ENCODE assay signal across 13 mouse cellular contexts in genomic region chr8:119788607-119789381, GRCm38 (mm10). TPM values are rescaled to one million over a fixed set of nuclear protein-coding genes. Genes with fewer than 3 reads are reported as not detected.
DNase-seq lines count a peak whose midpoint lies in the region; ATAC-seq and TF ChIP-seq lines count a peak whose summit lies in the region.
"Had no signal": no experiment of that assay in that cellular context is flagged by ENCODE, and none has a peak within 500 bp of the region (broad histone marks: within the 10 kb centered on the region; RNA-seq: fewer than 3 reads in every experiment).

No protein-coding gene starts in this region.

- no peak overlapping the region for H3K4me2 ChIP-seq in hindbrain, embryonic 11.5 days (replicated peaks; ENCODE audit: low read depth, low read length)
- H3K4me2 ChIP-seq: heart, embryonic 13.5 days; lung, embryonic 15.5 days had no signal

- no peak for ATAC-seq in hindbrain, embryonic 11.5 days (ENCODE audit: low FRiP score)

- TF ChIP-seq CTCF in thymus, adult 2 months (IDR thresholded peaks at IDR 0.05; ENCODE audit: borderline replicate concordance, control insufficient read depth, extremely low read depth, insufficient read depth, low read length, poor library complexity): no peak

- peaks cover 100% of the 10 kb centered on the region for H3K4me1 ChIP-seq in hindbrain, embryonic 10.5 days (replicated peaks)
- peaks cover 23% of the 10 kb centered on the region for H3K4me1 ChIP-seq in hindbrain, embryonic 11.5 days (replicated peaks; ENCODE audit: control insufficient read depth, insufficient read depth, low read length)
- peaks cover 67% of the 10 kb centered on the region for H3K4me1 ChIP-seq in thymus, adult 2 months (replicated peaks; ENCODE audit: control insufficient read depth, insufficient read depth, low read length)

- H3K9ac ChIP-seq in hindbrain, embryonic 11.5 days (ENCODE audit: low read depth, low read length): no peak overlapping the region
- H3K9ac ChIP-seq: heart, embryonic 13.5 days; lung, embryonic 15.5 days had no signal

- H3K4me3 ChIP-seq in hindbrain, embryonic 10.5 days: 0 out of 2 replicates have a peak overlapping the region, but pooled peaks have one; percentile 9
- no peak overlapping the region for H3K4me3 ChIP-seq in hindbrain, embryonic 11.5 days (ENCODE audit: low read depth, low read length)
- H3K4me3 ChIP-seq in thymus, adult 2 months (ENCODE audit: control insufficient read depth, insufficient read depth, low read length): no peak overlapping the region
- H3K4me3 ChIP-seq: heart, embryonic 13.5 days; lung, embryonic 15.5 days had no signal

- H3K36me3 ChIP-seq in hindbrain, embryonic 10.5 days: no peaks in the 10 kb centered on the region
- H3K36me3 ChIP-seq in hindbrain, embryonic 11.5 days (ENCODE audit: control insufficient read depth, insufficient read depth, low read length): no peaks in the 10 kb centered on the region
- H3K36me3 ChIP-seq in thymus, adult 2 months (ENCODE audit: control insufficient read depth, insufficient read depth, low read length): no peaks in the 10 kb centered on the region
- H3K36me3 ChIP-seq: heart, embryonic 13.5 days; lung, embryonic 15.5 days had no signal

- H3K27me3 ChIP-seq in hindbrain, embryonic 10.5 days (ENCODE audit: insufficient read depth, poor library complexity, severe bottlenecking): 0 out of 2 replicates have a peak, but pooled peaks cover 4% of the 10 kb centered on the region
- H3K27me3 ChIP-seq in hindbrain, embryonic 11.5 days (ENCODE audit: control insufficient read depth, insufficient read depth, low read length): no peaks in the 10 kb centered on the region; the same call in 1 of the 2 replicates
- H3K27me3 ChIP-seq in thymus, adult 2 months (ENCODE audit: control insufficient read depth, insufficient read depth, low read length): no peaks in the 10 kb centered on the region
- H3K27me3 ChIP-seq: lung, embryonic 15.5 days had no signal

- H3K27ac ChIP-seq in hindbrain, embryonic 10.5 days: peak overlapping the region; percentile 98
- no peak overlapping the region for H3K27ac ChIP-seq in hindbrain, embryonic 11.5 days (ENCODE audit: low read depth, low read length)
- H3K27ac ChIP-seq in thymus, adult 2 months (ENCODE audit: control insufficient read depth, insufficient read depth, low read length): peak overlapping the region; percentile 60; the same call in 1 of the 2 replicates
- H3K27ac ChIP-seq: heart, embryonic 13.5 days; lung, embryonic 15.5 days had no signal

- TF ChIP-seq POLR2A in thymus, adult 2 months (IDR thresholded peaks at IDR 0.05; ENCODE audit: control insufficient read depth, extremely low read depth, insufficient read depth, low read length, poor library complexity): no peak

- 76% methylated on average over 9 of the region's 9 CpGs for WGBS in hindbrain, embryonic 10.5 days
- WGBS in hindbrain, embryonic 11.5 days: 73% methylated on average over 9 of the region's 9 CpGs
- WGBS in thymus, adult 2 months: 94% methylated on average over 9 of the region's 9 CpGs

- no peaks in the 10 kb centered on the region for H3K9me3 ChIP-seq in hindbrain, embryonic 10.5 days
- H3K9me3 ChIP-seq in hindbrain, embryonic 11.5 days (ENCODE audit: control insufficient read depth, low read length): no peaks in the 10 kb centered on the region
- H3K9me3 ChIP-seq: heart, embryonic 13.5 days; lung, embryonic 15.5 days had no signal

- no peak for DNase-seq in hindbrain, embryonic 10.5 days (ENCODE audit: low spot score)
- DNase-seq in hindbrain, embryonic 11.5 days (ENCODE audit: low spot score): no peak
- no peak for DNase-seq in thymus, adult 2 months
- no peak for DNase-seq in thymus, postnatal 25 days
- DNase-seq in cerebellum, postnatal 36 days: peak; percentile 58 to 63
- DNase-seq in embryo, embryonic 10 days (ENCODE audit: low spot score): no peak
- no peak for DNase-seq in layer of hippocampus, adult 18-20 months (ENCODE audit: low spot score in 2 of 2)
- DNase-seq: gastrocnemius, postnatal 36 days; kidney, postnatal 14 days; liver; right cerebral cortex, adult 18-20 months had no signal

RNA-seq across cellular contexts. Expression of gene Tldc1, which starts 10.6 kb away (rescaled TPM):
- polyA plus RNA-seq in hindbrain, embryonic 10.5 days (2016; fragmentation: Nextera tagmentation; extraction: Ambion mirVana): 12.6 and 15.3 TPM in 2 replicates
- polyA plus RNA-seq in hindbrain, embryonic 11.5 days (2014; fragmentation: Nextera tagmentation; extraction: Ambion mirVana): 7.8 and 8.5 TPM in 2 replicates
- polyA plus RNA-seq in thymus, adult 2 months (2012; rRNA removed): 13.9 and 14.0 TPM in 2 replicates
- 10 to 100 TPM; 13.8 to 15.1 TPM for total RNA-seq in layer of hippocampus, adult 18-20 months (2021)

RNA-seq across cellular contexts. Expression of gene Cotl1, which starts 51.5 kb away (rescaled TPM):
- polyA plus RNA-seq in hindbrain, embryonic 10.5 days (2016; fragmentation: Nextera tagmentation; extraction: Ambion mirVana): 273 and 545 TPM in 2 replicates
- 458 and 496 TPM in 2 replicates for polyA plus RNA-seq in hindbrain, embryonic 11.5 days (2014; fragmentation: Nextera tagmentation; extraction: Ambion mirVana)
- 428 and 476 TPM in 2 replicates for polyA plus RNA-seq in thymus, adult 2 months (2012; rRNA removed)
- total RNA-seq in layer of hippocampus, adult 18-20 months (2021): 100 to 1,000 TPM; 151 to 155 TPM

Comparison
In these comparisons a context has a peak if more than half of its experiments do, and no peak if none do; other contexts are left out.
1. DNase-seq: peak in cerebellum, postnatal 36 days (2 of 2); none in hindbrain, embryonic 10.5 days (single experiment), hindbrain, embryonic 11.5 days (single experiment), thymus, adult 2 months (single experiment), thymus, postnatal 25 days (single experiment), embryo, embryonic 10 days (single experiment) and layer of hippocampus, adult 18-20 months (0 of 2).